Mouse (Mus musculus): ENCODE results near the gene Gpr25.

DNA sequence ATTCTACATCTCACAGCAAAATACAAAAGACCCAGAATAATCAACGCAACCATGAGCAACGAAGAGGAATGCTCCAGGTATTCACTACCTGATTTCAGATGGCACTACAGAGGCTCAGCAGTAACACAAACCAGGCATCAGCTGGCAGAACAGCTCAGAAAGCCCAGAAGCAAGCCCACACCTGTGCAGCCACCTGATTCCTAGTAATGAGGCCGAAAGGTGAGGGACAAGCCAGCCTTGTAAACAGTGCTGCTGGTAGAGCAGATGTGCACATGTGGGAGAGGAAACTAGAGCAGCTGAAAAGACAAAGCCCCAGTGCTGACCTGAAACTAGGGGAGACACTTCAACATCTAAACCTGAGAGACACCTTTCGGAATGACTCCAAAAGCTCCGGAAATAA lies 48.5 kb upstream of the Gpr25 start:
- TF ChIP-seq CTCF (IDR thresholded peaks at IDR 0.05; ENCODE audit: borderline replicate concordance, insufficient read depth, low read length) (no peak), POLR2A (IDR thresholded peaks at IDR 0.05; ENCODE audit: low read depth, low read length) (no peak)
